Mouse (Mus musculus): ENCODE data around the gene Olfr649. TPM values are rescaled to one million over a fixed set of nuclear protein-coding genes. Genes with fewer than 3 reads are reported as not detected.

Gene Olfr649
- total RNA-seq (2023), result not detected in 2 replicates

DNA sequence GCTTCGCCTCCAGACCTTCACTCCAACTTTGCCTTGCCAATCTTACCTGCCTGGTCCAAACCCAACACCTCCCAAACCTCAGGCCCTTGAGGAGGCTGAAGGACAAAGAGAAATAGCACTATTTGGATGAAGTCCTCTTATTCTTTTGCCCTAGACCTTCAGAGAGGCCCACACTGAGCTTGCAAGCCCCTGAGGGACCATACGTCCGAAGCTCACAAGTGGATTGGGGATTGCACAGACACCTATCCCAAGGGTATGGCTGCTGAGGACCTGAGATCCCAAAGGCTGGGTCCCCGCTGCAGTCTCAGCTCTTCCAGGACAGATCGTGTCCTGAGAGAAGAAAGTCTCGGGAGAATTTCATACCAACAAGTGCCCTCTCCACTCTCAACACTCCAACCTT lies at the start of gene Olfr649:
Gene Olfr649 (minus strand): TSS at position 101 of the 400 bp plus-strand sequence.

DNA sequence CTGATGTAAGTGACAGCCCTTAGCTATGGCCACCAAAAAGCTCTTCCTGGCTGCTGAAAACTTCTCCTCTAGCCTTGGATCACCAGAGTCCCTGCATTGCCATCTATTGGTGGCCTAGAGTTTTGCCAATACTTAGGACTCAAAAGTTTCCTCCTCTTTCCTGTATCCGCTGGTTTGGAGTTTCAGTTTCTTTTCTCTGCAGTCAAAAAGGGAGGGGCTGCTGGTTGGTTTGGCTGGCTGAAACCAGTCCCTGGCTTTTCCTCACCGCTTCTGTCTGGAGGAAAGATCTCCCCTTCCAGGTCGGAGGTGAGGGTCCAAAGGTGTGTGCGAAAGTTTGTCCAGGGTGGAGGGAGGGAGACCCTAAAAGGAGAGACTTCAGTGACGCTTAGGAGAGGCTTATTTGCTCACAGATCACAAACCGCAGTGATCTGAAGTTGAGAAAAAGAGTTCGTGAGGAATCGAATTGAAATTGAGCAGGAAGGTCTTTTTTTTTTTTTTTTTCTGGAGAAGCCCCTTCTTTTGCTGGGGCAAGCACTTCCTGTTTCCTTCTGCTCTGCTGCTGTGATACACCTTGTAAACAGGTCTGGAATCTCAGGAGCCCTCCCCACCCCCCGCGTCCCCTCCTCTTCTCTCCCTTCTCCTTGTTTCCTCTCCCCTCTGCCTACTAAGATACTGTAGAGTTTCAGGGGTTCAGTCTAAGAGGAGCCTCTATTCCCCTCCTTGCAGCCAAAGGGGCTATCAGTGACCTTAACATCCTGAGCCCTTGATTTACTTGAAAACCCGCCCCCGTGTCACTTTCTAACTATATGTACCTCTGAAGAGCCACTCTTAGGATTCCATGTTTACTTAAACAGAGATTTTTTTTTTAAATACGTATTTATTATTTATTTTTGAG lies 48.7 kb upstream of the Olfr649 start, which contains the start of gene Trim34a:
Gene Trim34a (plus strand): TSS at position 171 of the 895 bp plus-strand sequence.

DNA sequence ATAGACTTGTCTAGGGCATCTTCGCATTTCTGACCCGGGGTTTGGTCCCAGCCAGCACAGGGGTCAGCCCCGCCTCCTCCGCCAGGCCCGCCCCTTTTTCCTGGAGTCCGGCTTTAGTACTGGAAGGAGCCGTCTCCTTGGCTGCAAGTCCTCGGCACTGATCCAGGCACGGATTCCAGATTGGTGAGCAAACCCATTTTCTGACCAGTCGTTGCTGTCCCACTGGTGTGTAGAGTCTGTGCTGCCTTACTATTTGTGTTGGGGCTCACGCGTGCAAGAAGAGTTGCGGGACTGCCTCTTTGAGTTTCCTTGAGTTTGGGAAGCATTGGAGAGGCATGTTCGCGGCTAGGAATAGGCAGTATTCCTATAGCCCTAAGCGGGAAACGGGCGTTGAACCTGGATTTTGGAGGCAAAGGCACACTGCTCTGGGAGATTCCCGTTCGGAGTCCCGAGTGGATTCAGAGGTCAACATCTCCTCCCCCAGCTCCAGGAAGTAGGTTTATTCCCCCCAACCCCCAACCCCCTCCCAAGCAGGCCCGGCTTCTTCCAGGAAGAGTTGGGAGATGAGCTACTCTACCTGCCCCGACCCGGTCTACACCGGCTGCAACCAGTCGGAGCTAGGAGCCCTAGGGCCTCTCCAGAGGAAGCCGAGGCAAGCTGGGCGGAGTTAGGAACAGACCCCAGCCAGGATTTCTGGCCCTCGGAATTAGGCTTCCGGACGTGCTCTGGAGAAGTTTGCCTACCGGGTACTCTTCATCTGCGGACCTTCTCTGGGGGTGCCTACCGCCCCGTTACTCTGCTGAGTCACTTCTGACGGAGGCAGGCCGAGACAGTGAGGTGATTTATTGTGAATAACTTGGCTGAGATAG lies 23.1 kb upstream of the Olfr649 start, which contains the start of gene Trim6:
Gene Trim6 (plus strand): TSS at position 93 of the 869 bp plus-strand sequence.

DNA sequence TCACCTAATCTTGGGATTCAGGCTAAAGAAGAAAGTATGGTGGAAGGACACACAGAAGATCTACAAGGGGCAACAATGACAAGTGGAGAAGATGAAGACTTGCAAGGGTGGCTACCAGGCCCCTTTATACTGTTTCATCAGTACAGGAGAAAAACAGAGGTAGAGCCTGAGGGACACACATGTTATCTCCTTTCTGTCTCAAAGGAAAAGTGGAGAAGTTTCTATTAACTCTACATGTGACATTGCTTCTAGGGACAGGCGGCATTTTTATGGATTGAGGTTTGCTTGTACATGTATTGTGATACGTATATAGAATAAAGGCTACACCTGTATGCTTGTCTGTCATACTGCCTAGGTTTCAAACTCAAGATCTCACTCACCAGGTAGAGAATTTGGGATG lies 12.5 kb downstream of the Olfr649 start, which contains the start of gene Olfr648:
Gene Olfr648 (minus strand): TSS at position 101 of the 400 bp plus-strand sequence.

DNA sequence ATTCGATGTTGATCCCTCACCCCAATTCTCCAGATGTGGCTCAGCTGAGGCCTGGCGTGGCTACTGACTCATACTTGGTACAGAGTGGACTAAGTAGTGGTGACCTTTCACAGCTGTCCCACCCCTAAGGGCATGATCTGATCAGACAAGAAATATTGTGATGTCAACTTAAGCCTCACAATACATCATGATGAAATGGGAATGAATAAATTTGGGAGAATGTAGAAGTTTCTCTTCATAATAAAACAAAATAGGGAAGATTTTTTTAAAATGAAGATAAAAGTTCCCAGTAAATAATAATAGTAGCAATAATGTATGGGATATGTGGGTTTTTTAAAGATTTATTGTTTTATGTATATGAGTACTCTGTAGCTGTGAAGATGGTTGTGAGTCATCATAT lies 45.3 kb downstream of the Olfr649 start, which contains the start of gene Ubqlnl:
Gene Ubqlnl (minus strand): TSS at position 101 of the 400 bp plus-strand sequence.

DNA sequence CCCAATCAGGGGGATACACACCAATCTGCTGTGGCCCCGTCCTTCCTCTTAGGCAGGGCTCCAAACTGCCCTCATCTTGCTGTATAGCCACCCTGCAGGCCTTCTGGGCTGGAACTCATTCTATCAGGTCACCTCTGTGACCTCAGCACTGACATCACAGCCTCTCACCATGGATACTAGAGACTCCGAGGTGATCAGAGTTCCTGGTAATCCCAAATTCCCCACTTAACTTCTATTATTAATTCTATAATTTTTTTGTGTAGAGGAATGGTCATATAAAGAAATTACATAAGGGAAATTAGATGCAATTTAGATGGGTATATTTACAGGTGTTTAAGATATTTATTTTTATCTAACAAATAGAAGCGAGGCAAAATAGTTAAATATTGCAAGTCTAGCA lies 52.6 kb downstream of the Olfr649 start, which contains the start of gene Ubqln3:
Gene Ubqln3 (minus strand): TSS at position 101 of the 400 bp plus-strand sequence.

Other genes with a start within 250 kb of the Olfr649 start
- not detected in 2 replicates for gene Olfr635, start 224.8 kb downstream of the Olfr649 start, total RNA-seq (2023)
- not detected in 2 replicates for gene Olfr638, start 197.2 kb downstream of the Olfr649 start, total RNA-seq (2023)
- gene Olfr639, start 178.7 kb downstream of the Olfr649 start, total RNA-seq (2023), result 0.07 and 0.09 TPM in 2 replicates
- gene Olfr640, start 170.4 kb downstream of the Olfr649 start, total RNA-seq (2023), result not detected in 2 replicates
- not detected in 2 replicates for gene Olfr641, start 160.5 kb downstream of the Olfr649 start, total RNA-seq (2023)
- not detected in 2 replicates for gene Olfr642, start 143.3 kb downstream of the Olfr649 start, total RNA-seq (2023)
- not detected in 2 replicates for gene 4930516K23Rik, start 134.5 kb downstream of the Olfr649 start, total RNA-seq (2023)
- not detected in 2 replicates for gene Olfr644, start 124.1 kb downstream of the Olfr649 start, total RNA-seq (2023)
- not detected in 2 replicates for gene Olfr645, start 110.5 kb downstream of the Olfr649 start, total RNA-seq (2023)
- gene Olfr646, start 91.1 kb downstream of the Olfr649 start, total RNA-seq (2023), result 0.11 TPM in 1 of 2 replicates, not detected in the other
- not detected in 2 replicates for gene Ubqln5, start 66.2 kb downstream of the Olfr649 start, total RNA-seq (2023)
- gene Olfr643, start 58.6 kb downstream of the Olfr649 start, total RNA-seq (2023), result not detected in 2 replicates
- gene Ubqln3, start 52.7 kb downstream of the Olfr649 start, total RNA-seq (2023), result not detected in 2 replicates
- not detected in 2 replicates for gene Ubqlnl, start 45.4 kb downstream of the Olfr649 start, total RNA-seq (2023)
- not detected in 2 replicates for gene Olfm5, start 31.2 kb downstream of the Olfr649 start, total RNA-seq (2023)
- 0.18 TPM in 1 of 2 replicates, not detected in the other for gene Olfr648, start 12.6 kb downstream of the Olfr649 start, total RNA-seq (2023)
- gene Trim6, start 22.8 kb upstream of the Olfr649 start, total RNA-seq (2023), result 1.9 and 6.6 TPM in 2 replicates
- 13.1 and 16.5 TPM in 2 replicates for gene Trim34a, start 48.5 kb upstream of the Olfr649 start, total RNA-seq (2023)
- gene Trim5, start 92.1 kb upstream of the Olfr649 start, total RNA-seq (2023), result 13.6 and 14.6 TPM in 2 replicates
- 69.1 and 76.5 TPM in 2 replicates for gene Trim12a, start 119.5 kb upstream of the Olfr649 start, total RNA-seq (2023)
- gene Trim34b, start 133.5 kb upstream of the Olfr649 start, total RNA-seq (2023), result 1.2 and 1.3 TPM in 2 replicates
- 25.2 and 27.9 TPM in 2 replicates for gene Trim12c, start 157.4 kb upstream of the Olfr649 start, total RNA-seq (2023)
- 62.0 and 62.1 TPM in 2 replicates for gene Trim30b, start 173.9 kb upstream of the Olfr649 start, total RNA-seq (2023)
- 0.39 TPM in 1 of 2 replicates, not detected in the other for gene Trim30c, start 204.9 kb upstream of the Olfr649 start, total RNA-seq (2023)